Mouse (Mus musculus) thymus, postnatal 0 days (tissue): Measurements from ENCODE around the gene Ugt2b34. TPM values are rescaled to one million over a fixed set of nuclear protein-coding genes. Genes with fewer than 3 reads are reported as not detected.
"Not testable (repeated sequence)": the region's sequence is repeated elsewhere in the genome, so short reads cannot be mapped to it uniquely, and the experiment has no call there.

Source experiments
- DNase-seq: peaks from one replicate; pipeline ENCODE4 v3.0.0-alpha.2; 2015; ENCODE audit warnings: low spot score
- polyA plus RNA-seq: library from polyadenylated mRNA; unstranded; fragments of >200 nt; fragmentation: Nextera tagmentation; extraction: Ambion mirVana; gene quantifications from 2 replicates; pipeline ENCODE4 v1.2.1, GENCODE M21; 2015

The Ugt2b34 gene
- 0.18 and 0.21 TPM in 2 replicates for polyA plus RNA-seq

DNA sequence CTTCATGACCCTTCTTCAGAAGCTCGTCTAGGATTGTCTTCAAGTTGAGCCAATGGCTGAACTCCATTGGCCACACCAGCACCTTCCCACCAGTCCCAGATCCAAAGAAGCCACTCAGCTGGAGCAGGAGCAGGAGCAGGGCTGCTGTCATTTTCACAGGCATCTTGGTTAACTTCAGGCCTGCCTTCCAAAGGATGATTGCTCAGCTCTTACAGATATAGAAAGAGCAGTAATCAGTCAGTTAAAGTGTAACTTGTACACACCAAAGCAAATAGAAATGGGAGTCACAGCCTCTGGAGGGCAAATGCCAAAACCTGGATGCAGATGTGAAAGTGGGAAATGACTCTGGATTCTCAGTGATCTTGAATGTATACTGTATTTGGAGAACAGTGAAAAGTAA, at the start of gene Ugt2b34:
Gene Ugt2b34 (minus strand): TSS at position 180 of the 400 bp plus-strand sequence.
- no peak for DNase-seq

DNA sequence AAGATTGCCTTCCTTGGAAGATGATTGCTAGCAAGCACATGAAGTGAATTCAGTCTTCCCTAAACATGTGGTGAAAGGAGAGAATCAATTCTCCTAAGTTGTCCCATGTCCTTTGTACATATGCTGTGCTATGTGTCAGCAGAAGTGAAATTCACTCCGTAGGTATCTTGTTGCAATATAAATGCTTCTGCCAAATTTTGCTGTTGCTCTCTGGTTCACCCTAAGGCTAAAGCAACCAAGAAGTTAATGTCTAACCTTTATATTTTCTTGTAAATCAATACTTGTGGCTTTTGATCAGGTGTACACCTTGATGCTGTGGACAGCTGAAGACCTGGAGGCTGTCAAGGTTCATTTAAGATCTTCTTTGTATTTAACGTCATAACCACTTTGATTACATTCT, 35.4 kb upstream of the Ugt2b34 start:
- no peak for DNase-seq

DNA sequence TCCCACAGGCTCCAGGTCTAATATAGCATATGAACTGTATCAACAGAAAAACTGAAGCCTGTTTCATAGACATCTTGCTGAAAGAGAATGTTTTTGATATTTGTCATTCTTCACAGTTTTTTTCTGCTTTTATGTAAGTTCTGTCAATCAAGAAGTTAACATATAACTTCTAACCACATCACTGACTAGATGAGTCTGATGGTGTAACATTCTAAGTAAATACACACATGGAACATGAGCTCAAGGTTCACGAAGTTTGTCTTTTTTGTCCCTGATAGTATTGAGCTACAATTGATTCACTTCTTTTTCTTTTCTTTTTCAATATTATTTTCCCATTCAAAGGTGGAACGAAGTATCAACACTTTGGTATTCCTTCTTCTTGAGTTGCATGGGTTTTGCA, 19.7 kb upstream of the Ugt2b34 start, which contains the start of gene Ugt2b1:
Gene Ugt2b1 (minus strand): TSS at position 105 of the 400 bp plus-strand sequence.
- no peak for DNase-seq

- DNase-seq: no peak
These were observed 14.0 kb upstream of the Ugt2b34 start for GRCm38 (mm10) chr5:86920661-86921233.

DNA sequence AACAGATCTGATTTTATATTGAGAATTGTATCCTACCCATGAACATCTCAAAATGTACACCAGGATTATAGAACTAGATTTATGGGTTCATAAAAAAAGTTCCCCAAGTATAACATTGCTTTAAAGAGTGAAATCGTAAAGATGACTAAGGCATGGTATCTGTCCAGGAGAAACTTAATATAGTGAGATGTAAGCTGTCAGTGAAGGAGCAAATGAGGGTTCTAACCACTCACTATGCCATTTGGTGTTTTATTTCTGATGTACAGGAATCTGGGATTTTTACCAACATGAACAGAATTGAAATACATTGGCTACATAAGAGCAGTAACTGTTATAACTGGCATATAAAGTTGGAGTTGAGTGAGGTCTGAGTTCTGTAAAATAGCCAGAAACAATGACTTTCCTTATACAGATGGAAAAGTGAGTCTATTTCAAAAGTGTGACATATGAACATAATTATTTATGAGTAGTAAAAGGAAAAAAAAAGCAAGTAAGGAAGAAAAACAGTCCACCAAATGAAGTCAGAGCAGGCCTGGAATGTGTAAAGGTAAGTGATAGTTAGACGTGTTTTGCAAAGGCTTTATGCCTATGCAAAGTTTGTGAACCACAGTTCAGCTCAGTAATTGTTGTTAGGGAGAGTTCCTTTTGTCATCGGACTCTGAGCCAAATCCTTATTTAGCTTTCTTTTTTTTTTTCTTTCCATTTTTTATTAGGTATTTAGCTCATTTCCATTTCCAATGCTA, 4.8 kb upstream of the Ugt2b34 start:
- DNase-seq: no peak

- DNase-seq: no peak
These were observed 4.0 kb upstream of the Ugt2b34 start for GRCm38 (mm10) chr5:86910770-86911169.

GRCm38 (mm10) chr5:86889933-86890332, 16.8 kb downstream of the Ugt2b34 start:
- DNase-seq: no peak

GRCm38 (mm10) chr5:86888420-86888819, 18.3 kb downstream of the Ugt2b34 start:
- DNase-seq: no peak

DNA sequence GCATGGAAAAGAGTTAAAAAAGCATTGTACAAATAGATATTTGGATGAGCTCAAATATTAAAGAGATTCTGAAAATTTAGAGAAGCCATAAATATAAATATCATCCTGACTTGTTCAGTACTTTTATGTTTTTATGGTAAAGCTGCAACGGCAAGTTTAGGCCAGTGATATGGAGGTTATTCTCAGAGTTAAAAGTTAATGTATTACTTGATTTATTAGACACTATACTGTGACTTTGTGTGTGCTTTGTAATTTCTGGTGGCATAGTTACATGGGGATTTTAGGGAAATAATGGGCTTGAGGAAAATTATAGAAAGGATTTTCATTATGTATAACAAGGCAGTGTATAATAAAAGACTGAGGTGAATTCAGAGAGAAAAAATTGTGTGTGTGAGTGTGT, 19.7 kb downstream of the Ugt2b34 start:
- no peak for DNase-seq

DNA sequence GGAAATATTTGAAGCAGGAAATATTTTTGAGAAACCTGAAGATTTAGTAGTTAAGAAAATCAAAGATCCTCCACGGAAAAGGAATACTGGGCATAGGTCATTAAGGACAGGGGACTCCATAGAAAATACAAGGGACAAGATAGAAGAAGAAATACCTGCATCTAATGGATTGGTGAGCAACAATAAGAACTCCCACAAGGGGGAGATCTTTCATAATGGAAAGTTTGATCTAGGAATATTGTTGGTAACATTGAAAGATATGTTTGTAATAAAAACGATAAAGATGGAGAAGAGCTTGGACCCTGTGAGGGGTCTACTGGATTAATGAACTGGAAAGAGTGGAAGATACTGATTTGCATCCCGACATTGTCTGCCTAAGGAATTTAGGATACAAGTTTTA, 20.1 kb downstream of the Ugt2b34 start:
- no peak for DNase-seq

DNA sequence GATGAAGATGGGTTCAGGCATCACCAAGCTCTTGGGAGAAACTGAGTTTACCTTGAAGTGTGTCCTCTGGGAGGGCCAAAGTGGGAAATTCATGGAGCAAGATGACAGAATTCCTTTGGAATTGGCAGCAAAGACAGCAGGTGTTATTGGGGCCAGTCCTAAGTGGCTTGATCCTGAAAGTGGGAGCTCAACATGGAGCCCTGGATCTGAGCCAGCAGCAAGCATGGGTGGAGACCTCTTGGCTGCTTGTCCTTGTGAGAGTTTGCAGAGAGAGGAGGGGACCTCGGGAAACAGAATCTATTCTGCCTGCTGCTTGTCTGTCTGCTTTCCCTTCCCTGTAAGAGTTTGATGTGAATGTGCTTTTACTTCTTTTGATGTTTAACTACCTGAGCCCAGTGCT, 34.9 kb downstream of the Ugt2b34 start:
- no peak for DNase-seq

- no peak for DNase-seq
These were observed 48.4 kb downstream of the Ugt2b34 start for GRCm38 (mm10) chr5:86858336-86858735.

- DNase-seq: no peak
These were observed 49.1 kb downstream of the Ugt2b34 start for GRCm38 (mm10) chr5:86857682-86858081.

GRCm38 (mm10) chr5:86856505-86856904, 50.2 kb downstream of the Ugt2b34 start:
- DNase-seq: not testable (repeated sequence)

- DNase-seq: no peak
These were observed 55.1 kb downstream of the Ugt2b34 start for GRCm38 (mm10) chr5:86851658-86852057.

- DNase-seq: peak; percentile 16
These were observed 56.6 kb downstream of the Ugt2b34 start for GRCm38 (mm10) chr5:86850104-86850503.

DNA sequence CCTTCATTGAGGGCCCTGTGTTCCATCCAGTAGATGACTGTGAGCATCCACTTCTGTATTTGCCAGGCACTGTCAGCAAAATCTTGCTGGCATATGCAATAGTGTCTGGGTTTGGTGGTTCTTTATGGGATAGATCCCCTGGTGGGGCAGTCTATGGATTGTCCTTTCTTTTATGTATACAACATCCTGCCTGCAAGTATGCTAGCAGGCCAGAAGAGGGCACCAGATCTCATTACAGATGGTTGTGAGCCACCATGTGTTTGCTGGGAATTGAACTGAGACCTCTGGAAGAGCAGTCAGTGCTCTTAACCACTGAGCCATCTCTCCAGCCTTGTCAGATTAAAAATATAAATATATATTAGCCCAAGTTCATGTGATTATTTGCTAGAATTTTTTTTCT, 65.5 kb downstream of the Ugt2b34 start:
- not testable (repeated sequence) for DNase-seq

DNA sequence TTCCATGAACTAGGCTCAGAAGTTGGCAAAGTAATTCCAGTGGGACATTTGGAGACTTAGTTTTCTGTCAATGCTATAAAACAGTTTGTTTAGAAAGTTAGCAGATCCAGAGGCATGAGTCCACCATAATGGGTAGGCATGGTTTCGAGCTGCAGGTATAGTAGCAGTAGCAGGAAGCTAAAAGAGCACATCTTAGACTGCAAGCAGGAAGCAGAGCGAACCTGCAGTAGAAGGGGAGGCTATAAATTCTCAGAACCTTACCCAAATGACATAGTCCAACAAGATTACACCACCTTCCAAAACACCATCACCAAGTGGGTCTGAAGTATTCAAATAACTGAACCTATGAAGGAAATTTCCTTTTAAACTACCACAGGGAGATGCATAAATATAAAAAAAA, 66.5 kb downstream of the Ugt2b34 start:
- no peak for DNase-seq

Other genes with a start within 250 kb of the Ugt2b34 start
- gene Tmprss11b, start 230.6 kb downstream of the Ugt2b34 start, polyA plus RNA-seq: 0.05 and 0.12 TPM in 2 replicates
- not detected in 2 replicates for gene Tmprss11e, start 161.1 kb downstream of the Ugt2b34 start, polyA plus RNA-seq
- 38.5 and 49.5 TPM in 2 replicates for gene Ythdc1, start 102.7 kb downstream of the Ugt2b34 start, polyA plus RNA-seq
- 0.10 TPM in 1 of 2 replicates, not detected in the other for gene Ugt2b1, start 19.6 kb upstream of the Ugt2b34 start, polyA plus RNA-seq
- not detected in 2 replicates for gene Ugt2b35, start 93.9 kb upstream of the Ugt2b34 start, polyA plus RNA-seq
- gene Ugt2b36, start 185.6 kb upstream of the Ugt2b34 start, polyA plus RNA-seq: not detected in 2 replicates
- gene Ugt2b5, start 233.4 kb upstream of the Ugt2b34 start, polyA plus RNA-seq: 0.13 and 0.17 TPM in 2 replicates